Mouse (Mus musculus): ENCODE measurements around the gene Usp13. TPM values are rescaled to one million over a fixed set of nuclear protein-coding genes. Genes with fewer than 3 reads are reported as not detected.

Gene Usp13
- polyA plus RNA-seq, 1 experiment = 1.2 TPM

DNA sequence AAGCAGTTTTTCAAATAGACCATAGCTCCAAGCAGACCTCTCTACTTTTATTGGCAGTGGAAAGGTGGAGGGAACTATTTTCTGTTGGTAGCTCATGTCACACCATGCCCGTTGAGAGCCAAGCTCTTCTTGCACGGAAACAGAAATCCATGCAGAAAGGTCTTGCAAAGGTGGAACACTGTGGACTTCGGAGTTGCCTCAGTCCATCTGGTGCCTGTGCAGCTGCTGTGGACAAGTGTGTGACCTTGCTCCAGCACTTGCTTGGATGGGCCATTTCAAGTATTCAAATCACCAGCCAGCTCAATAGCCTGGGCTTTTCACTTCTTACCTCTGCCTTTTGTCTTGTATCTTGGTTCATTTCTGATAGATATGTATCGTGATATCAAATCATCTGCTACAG is 72.8 kb downstream of the Usp13 start:
- WGBS = 93% methylated on average over 4 of the region's 4 CpGs

GRCm38 (mm10) chr3:32903462-32903861 is 86.1 kb downstream of the Usp13 start:
- Histone ChIP-seq H3K27me3 (replicated peaks; ENCODE audit: control insufficient read depth, insufficient read depth, low read length) (no peaks in the 10 kb centered on the region), H3K4me1 (ENCODE audit: control insufficient read depth, insufficient read depth, low read length) (no peaks in the 10 kb centered on the region), H3K4me3 (ENCODE audit: insufficient read depth, low read depth, low read length) (no peak overlapping the region), H3K27ac (ENCODE audit: insufficient read depth, low read depth, low read length) (no peak overlapping the region), H3K36me3 (ENCODE audit: control insufficient read depth, insufficient read depth, low read length) (no peaks in the 10 kb centered on the region)
- TF ChIP-seq POLR2A (IDR thresholded peaks at IDR 0.05; ENCODE audit: low read depth, low read length) (no peak), CTCF (conservative IDR thresholded peaks at IDR 0.05; ENCODE audit: insufficient read depth, insufficient read length, low read depth, low read length) (no peak)
- WGBS = 82% methylated on average over 4 of the region's 4 CpGs
- no peak for DNase-seq

More for the DNA sequence above, 72.8 kb downstream of the Usp13 start:
- H3K27ac ChIP-seq (ENCODE audit: insufficient read depth, low read depth, low read length) = no peak overlapping the region
- no peak for DNase-seq
- TF ChIP-seq CTCF (conservative IDR thresholded peaks at IDR 0.05; ENCODE audit: insufficient read depth, insufficient read length, low read depth, low read length) (no peak), POLR2A (IDR thresholded peaks at IDR 0.05; ENCODE audit: low read depth, low read length) (no peak)
- H3K27me3 ChIP-seq (replicated peaks; ENCODE audit: control insufficient read depth, insufficient read depth, low read length) = no peaks in the 10 kb centered on the region
- no peaks in the 10 kb centered on the region for H3K36me3 ChIP-seq (ENCODE audit: control insufficient read depth, insufficient read depth, low read length)
- H3K4me1 ChIP-seq (ENCODE audit: control insufficient read depth, insufficient read depth, low read length) = no peaks in the 10 kb centered on the region
- no peak overlapping the region for H3K4me3 ChIP-seq (ENCODE audit: insufficient read depth, low read depth, low read length)

DNA sequence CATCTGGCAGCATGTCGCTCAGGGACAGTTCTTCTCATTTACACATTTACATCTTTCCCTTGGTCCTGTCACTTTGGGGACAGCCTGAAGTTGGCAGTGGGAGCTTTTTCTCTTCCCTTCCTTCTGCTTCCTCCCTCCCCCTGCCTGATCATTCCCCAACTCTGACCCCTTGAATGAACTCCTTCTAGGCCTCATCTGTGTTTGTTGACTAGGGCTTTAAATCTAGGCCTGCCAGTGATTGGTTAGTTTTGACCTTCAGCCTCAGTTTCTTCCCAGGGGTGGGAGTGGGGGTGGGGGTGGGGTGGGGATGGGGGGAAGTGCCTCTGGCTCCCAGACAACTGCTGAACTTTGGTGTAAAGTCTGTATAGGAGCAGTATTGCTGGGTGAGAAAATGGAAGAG is 87.3 kb downstream of the Usp13 start:
- Histone ChIP-seq H3K27me3 (replicated peaks; ENCODE audit: control insufficient read depth, insufficient read depth, low read length) (no peaks in the 10 kb centered on the region), H3K4me3 (ENCODE audit: insufficient read depth, low read depth, low read length) (no peak overlapping the region), H3K27ac (ENCODE audit: insufficient read depth, low read depth, low read length) (no peak overlapping the region), H3K36me3 (ENCODE audit: control insufficient read depth, insufficient read depth, low read length) (no peaks in the 10 kb centered on the region), H3K4me1 (ENCODE audit: control insufficient read depth, insufficient read depth, low read length) (no peaks in the 10 kb centered on the region)
- DNase-seq = no peak
- 95% methylated on average over 1 of the region's 1 CpGs for WGBS
- no peak for TF ChIP-seq CTCF (conservative IDR thresholded peaks at IDR 0.05; ENCODE audit: insufficient read depth, insufficient read length, low read depth, low read length)
- TF ChIP-seq POLR2A (IDR thresholded peaks at IDR 0.05; ENCODE audit: low read depth, low read length) = no peak

DNA sequence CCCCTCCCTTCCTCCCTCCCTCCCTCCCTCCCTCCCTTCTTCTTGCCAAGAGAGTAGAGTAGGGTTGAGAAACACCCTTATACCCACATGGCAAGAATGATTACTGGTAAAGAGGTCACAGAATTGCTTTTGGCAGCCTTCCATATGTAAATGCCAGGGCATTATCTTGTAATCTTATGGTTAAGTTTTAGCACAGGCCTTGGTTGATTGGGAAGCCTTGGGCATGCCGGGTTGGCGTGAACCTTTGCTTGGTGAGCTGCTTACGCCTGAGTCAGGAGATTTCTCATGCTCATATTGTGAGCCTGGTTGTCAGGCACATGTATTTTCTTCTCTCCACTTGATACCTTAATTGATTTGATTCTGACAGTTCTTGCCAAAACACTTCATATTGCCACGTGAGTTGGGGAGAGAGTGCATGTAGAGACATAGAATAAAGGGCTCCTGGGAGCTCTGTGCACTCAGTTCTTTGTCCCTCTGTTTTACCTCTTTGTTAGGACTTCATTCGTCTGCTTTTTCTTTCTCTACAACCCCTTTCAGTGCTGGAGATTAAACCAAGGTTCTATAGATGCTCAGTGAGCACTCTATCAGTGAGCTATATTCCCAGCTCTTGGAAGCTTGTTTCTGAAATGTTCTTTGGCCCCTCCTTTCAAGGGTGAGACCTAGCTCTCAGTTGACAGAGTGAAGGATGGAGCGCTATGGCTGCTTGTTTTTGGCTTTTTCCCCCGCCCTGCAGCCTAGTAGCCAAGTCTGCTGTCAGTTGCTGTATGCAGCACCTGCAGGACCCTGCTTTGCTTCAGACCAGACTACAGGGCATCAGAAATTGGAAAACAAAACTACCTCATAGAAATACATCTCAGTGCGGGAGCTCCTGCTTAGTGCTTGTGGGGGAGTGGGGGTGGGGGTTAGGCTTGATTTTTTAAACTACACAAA is 88.8 kb downstream of the Usp13 start:
- DNase-seq = peak; percentile 35
- no peaks in the 10 kb centered on the region for H3K36me3 ChIP-seq (ENCODE audit: control insufficient read depth, insufficient read depth, low read length)
- WGBS = 69% methylated on average over 8 of the region's 8 CpGs
- TF ChIP-seq CTCF (conservative IDR thresholded peaks at IDR 0.05; ENCODE audit: insufficient read depth, insufficient read length, low read depth, low read length) (no peak), POLR2A (IDR thresholded peaks at IDR 0.05; ENCODE audit: low read depth, low read length) (no peak)
- H3K4me1 ChIP-seq (ENCODE audit: control insufficient read depth, insufficient read depth, low read length) = no peaks in the 10 kb centered on the region
- H3K27ac ChIP-seq (ENCODE audit: insufficient read depth, low read depth, low read length) = no peak overlapping the region
- no peaks in the 10 kb centered on the region for H3K27me3 ChIP-seq (replicated peaks; ENCODE audit: control insufficient read depth, insufficient read depth, low read length)
- H3K4me3 ChIP-seq (ENCODE audit: insufficient read depth, low read depth, low read length) = no peak overlapping the region

- no peak for DNase-seq
- H3K27ac ChIP-seq (ENCODE audit: insufficient read depth, low read depth, low read length) = no peak overlapping the region
- TF ChIP-seq CTCF (conservative IDR thresholded peaks at IDR 0.05; ENCODE audit: insufficient read depth, insufficient read length, low read depth, low read length) = no peak
- no peak for TF ChIP-seq POLR2A (IDR thresholded peaks at IDR 0.05; ENCODE audit: low read depth, low read length)
These were observed 91.1 kb downstream of the Usp13 start for GRCm38 (mm10) chr3:32908400-32908799.

DNA sequence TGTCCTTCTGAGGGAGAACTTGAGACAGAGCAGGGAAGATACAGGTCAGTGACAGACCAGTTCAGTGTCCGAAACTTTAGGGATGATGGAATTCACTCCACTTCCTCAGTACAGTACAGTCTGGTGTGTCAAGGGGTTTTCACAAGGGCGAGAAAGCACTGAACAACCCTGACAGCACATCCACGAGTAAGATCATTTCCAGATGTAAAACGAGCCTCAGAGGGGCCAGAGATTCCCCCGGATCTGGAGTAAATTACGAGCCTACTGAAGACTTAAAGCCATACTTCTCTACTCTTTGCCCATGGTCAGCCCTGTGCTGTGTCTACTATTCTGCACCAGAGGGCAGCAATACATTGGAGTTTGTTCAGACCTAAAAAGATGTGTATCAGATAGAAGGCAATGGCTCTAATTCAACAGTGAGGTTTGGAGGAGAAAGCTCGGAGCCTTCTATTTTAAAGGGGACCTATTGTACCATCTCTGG is 92.8 kb downstream of the Usp13 start:
- Histone ChIP-seq H3K36me3 (ENCODE audit: control insufficient read depth, insufficient read depth, low read length) (no peaks in the 10 kb centered on the region), H3K27ac (ENCODE audit: insufficient read depth, low read depth, low read length) (no peak overlapping the region), H3K4me1 (ENCODE audit: control insufficient read depth, insufficient read depth, low read length) (no peaks in the 10 kb centered on the region), H3K4me3 (ENCODE audit: insufficient read depth, low read depth, low read length) (no peak overlapping the region), H3K27me3 (replicated peaks; ENCODE audit: control insufficient read depth, insufficient read depth, low read length) (no peaks in the 10 kb centered on the region)
- 37% methylated on average over 7 of the region's 7 CpGs for WGBS
- no peak for TF ChIP-seq POLR2A (IDR thresholded peaks at IDR 0.05; ENCODE audit: low read depth, low read length)
- TF ChIP-seq CTCF (conservative IDR thresholded peaks at IDR 0.05; ENCODE audit: insufficient read depth, insufficient read length, low read depth, low read length) = no peak
- DNase-seq = peak; percentile 3

More at GRCm38 (mm10) chr3:32908400-32908799, 91.1 kb downstream of the Usp13 start:
- no peaks in the 10 kb centered on the region for H3K4me1 ChIP-seq (ENCODE audit: control insufficient read depth, insufficient read depth, low read length)
- H3K4me3 ChIP-seq (ENCODE audit: insufficient read depth, low read depth, low read length) = no peak overlapping the region
- no peaks in the 10 kb centered on the region for H3K27me3 ChIP-seq (replicated peaks; ENCODE audit: control insufficient read depth, insufficient read depth, low read length)
- no peaks in the 10 kb centered on the region for H3K36me3 ChIP-seq (ENCODE audit: control insufficient read depth, insufficient read depth, low read length)
- WGBS = 91% methylated on average over 3 of the region's 3 CpGs

DNA sequence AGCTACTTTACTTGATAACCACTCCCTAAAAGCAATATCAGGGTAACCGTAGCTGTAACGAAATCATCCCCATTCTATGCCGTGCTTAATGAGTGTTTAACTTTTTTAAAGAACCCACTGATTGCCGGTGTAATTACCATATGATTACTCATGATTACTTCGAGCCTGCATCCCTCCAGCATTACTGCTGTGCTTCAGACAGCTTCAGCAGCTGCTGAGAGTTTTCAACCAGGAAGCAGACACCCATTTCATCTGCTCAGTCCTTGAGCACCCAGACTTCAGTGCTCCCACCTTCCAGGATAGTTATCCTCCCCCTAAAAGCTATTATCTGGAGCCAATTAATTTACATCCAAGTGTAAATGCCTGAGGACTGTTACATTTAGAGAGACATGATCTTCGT is 106.8 kb downstream of the Usp13 start:
- Histone ChIP-seq H3K4me3 (ENCODE audit: insufficient read depth, low read depth, low read length) (no peak overlapping the region), H3K27me3 (replicated peaks; ENCODE audit: control insufficient read depth, insufficient read depth, low read length) (no peaks in the 10 kb centered on the region), H3K4me1 (ENCODE audit: control insufficient read depth, insufficient read depth, low read length) (no peaks in the 10 kb centered on the region), H3K36me3 (ENCODE audit: control insufficient read depth, insufficient read depth, low read length) (no peaks in the 10 kb centered on the region), H3K27ac (ENCODE audit: insufficient read depth, low read depth, low read length) (no peak overlapping the region)
- TF ChIP-seq CTCF (conservative IDR thresholded peaks at IDR 0.05; ENCODE audit: insufficient read depth, insufficient read length, low read depth, low read length) = no peak
- no peak for TF ChIP-seq POLR2A (IDR thresholded peaks at IDR 0.05; ENCODE audit: low read depth, low read length)
- WGBS = 82% methylated on average over 6 of the region's 6 CpGs
- no peak for DNase-seq

All from kidney, adult 2 months (tissue).